Mouse (Mus musculus) small intestine, adult 2 months (tissue): ENCODE results near the gene Mettl16.

ENCODE experiments used
- CTCF ChIP-seq: fragments of 200-500 bp; IDR thresholded peaks from 2 replicates; pipeline ENCODE4 v1.5.1; 2012; ENCODE audit warnings: low read depth, mild to moderate bottlenecking, control low read depth, inconsistent platforms, low read length, moderate library complexity, mixed read lengths; ENCODE audit not compliant: insufficient replicate concordance, insufficient read length; ENCODE audit errors: extremely low read depth
- POLR2A ChIP-seq: fragments of 200-500 bp; IDR thresholded peaks from 2 replicates; pipeline ENCODE4 v1.6.1; 2012; ENCODE audit warnings: low read depth, mild to moderate bottlenecking, control low read depth, inconsistent platforms, low read length, moderate library complexity

- TF ChIP-seq CTCF (no peak), POLR2A (no peak)
These were observed 73.1 kb downstream of the Mettl16 start for GRCm38 (mm10) chr11:74843761-74844160.
